Mouse (Mus musculus) adrenal gland, postnatal 4 days (tissue): Measurements from ENCODE around the gene Gas6. TPM values are rescaled to one million over a fixed set of nuclear protein-coding genes. Genes with fewer than 3 reads are reported as not detected.

Source experiments
- DNase-seq, 2 experiments: peaks; one replicate each; pipeline ENCODE4 v3.0.0; 2021 to 2022; ENCODE audit warnings: low spot score in 2 of 2, mixed read lengths in 2 of 2
- total RNA-seq, 2 experiments: library from RNA; stranded (reverse); gene quantifications; 2 replicates each; pipeline ENCODE4 v1.2.3; 2021

The Gas6 gene
- total RNA-seq, 2 experiments from 2014 or later = 158 to 160 TPM

GRCm38 (mm10) chr8:13465324-13465723, 29.0 kb downstream of the Gas6 start:
- DNase-seq = no peak

- peak; percentile 41 to 50 for DNase-seq
These were observed 31.9 kb downstream of the Gas6 start for GRCm38 (mm10) chr8:13462392-13462791.

GRCm38 (mm10) chr8:13461843-13462242, 32.4 kb downstream of the Gas6 start:
- peak; percentile 42 to 53 for DNase-seq

- no peak for DNase-seq
These were observed 33.1 kb downstream of the Gas6 start for GRCm38 (mm10) chr8:13461085-13461765.

GRCm38 (mm10) chr8:13459431-13459830, 34.9 kb downstream of the Gas6 start:
- DNase-seq = no peak

- peak in 1 of 2 experiments; percentile 35 for DNase-seq
These were observed 39.0 kb downstream of the Gas6 start for GRCm38 (mm10) chr8:13455295-13455694.

- no peak for DNase-seq
These were observed 39.8 kb downstream of the Gas6 start for GRCm38 (mm10) chr8:13454341-13455113.

- DNase-seq = no peak
These were observed 42.5 kb downstream of the Gas6 start for GRCm38 (mm10) chr8:13451747-13452277.

- peak in 1 of 2 experiments; percentile 47 for DNase-seq
These were observed 46.1 kb downstream of the Gas6 start for GRCm38 (mm10) chr8:13448145-13448544.

- DNase-seq = no peak
These were observed 47.8 kb downstream of the Gas6 start for GRCm38 (mm10) chr8:13446456-13446855.

GRCm38 (mm10) chr8:13442152-13442551, 52.1 kb downstream of the Gas6 start:
- DNase-seq = no peak

GRCm38 (mm10) chr8:13437531-13437930, 56.8 kb downstream of the Gas6 start:
- DNase-seq = no peak

GRCm38 (mm10) chr8:13436052-13436451, 58.2 kb downstream of the Gas6 start:
- DNase-seq = no peak

- DNase-seq = no peak
These were observed 59.4 kb downstream of the Gas6 start, which contains the start of gene Tmem255b for GRCm38 (mm10) chr8:13434889-13435288. Tmem255b (plus strand) TSS chr8:13435189.

- DNase-seq = no peak
These were observed 61.2 kb downstream of the Gas6 start for GRCm38 (mm10) chr8:13433130-13433529.

- DNase-seq = no peak
These were observed 63.4 kb downstream of the Gas6 start for GRCm38 (mm10) chr8:13430866-13431265.

- DNase-seq = no peak
These were observed 63.9 kb downstream of the Gas6 start for GRCm38 (mm10) chr8:13430412-13430811.

- no peak for DNase-seq
These were observed 66.1 kb downstream of the Gas6 start for GRCm38 (mm10) chr8:13428156-13428555.

GRCm38 (mm10) chr8:13427351-13427750, 66.9 kb downstream of the Gas6 start:
- no peak for DNase-seq

GRCm38 (mm10) chr8:13420970-13421369, 73.3 kb downstream of the Gas6 start:
- no peak for DNase-seq

GRCm38 (mm10) chr8:13419111-13419639, 75.1 kb downstream of the Gas6 start:
- no peak for DNase-seq

- DNase-seq = no peak
These were observed 78.4 kb downstream of the Gas6 start for GRCm38 (mm10) chr8:13415879-13416278.
